Mouse (Mus musculus) ovary, postnatal 10 days (tissue): Measurements from ENCODE around the gene Gm14698.
"Not testable (repeated sequence)": the region's sequence is repeated elsewhere in the genome, so short reads cannot be mapped to it uniquely, and the experiment has no call there.

Experiments used
- DNase-seq: peaks from one replicate; pipeline ENCODE4 v3.0.0; 2022; ENCODE audit warnings: low spot score

Gene Gm14698

GRCm38 (mm10) chrX:68821059-68821458, at the start of gene Gm14698:
Gm14698 (plus strand) TSS chrX:68821093.
- not testable (repeated sequence) for DNase-seq

- not testable (repeated sequence) for DNase-seq
Observed at GRCm38 (mm10) chrX:68820449-68820848, 444 bp upstream of the Gm14698 start.

DNA sequence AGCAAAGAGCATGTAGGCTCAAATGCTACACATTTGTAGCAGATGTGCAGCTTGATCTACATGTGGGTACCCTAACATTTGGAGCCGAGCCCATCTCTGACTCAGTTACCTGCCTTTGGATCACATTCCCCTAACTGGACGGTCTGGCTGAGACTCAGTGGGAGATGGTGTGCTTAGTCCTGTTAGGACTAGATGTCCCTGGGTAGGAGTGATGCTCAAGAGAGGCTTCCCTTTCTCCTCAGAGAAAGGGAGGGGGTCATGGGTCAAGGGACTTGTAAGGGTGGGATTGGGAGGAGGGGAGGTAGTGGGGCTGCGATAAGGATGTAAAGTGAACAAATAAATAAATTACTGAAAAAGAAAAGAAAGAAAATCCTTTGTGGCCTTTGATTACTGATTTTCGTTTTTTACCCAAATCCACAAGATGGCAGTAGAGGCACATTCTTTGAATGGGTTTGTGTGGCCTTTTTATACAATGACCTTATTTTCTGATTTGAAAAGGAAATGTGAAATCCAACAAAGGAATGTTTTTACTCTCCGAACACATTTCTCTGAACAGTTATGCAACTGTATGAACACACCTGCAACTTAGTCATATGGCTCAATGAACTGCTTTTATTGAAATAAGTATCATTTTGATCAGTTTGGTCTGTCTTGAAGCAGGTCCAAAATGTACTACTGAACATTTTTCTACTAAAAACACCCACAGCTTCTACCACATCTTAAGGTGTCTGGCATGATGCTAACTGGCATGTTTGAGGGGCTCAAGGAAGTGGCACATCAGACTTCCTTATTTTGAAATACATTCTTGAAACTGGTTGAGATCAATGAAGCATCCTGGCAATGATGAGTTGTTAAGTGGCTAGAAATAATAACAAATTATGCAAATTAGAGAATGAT, 18.9 kb downstream of the Gm14698 start:
- DNase-seq = no peak

DNA sequence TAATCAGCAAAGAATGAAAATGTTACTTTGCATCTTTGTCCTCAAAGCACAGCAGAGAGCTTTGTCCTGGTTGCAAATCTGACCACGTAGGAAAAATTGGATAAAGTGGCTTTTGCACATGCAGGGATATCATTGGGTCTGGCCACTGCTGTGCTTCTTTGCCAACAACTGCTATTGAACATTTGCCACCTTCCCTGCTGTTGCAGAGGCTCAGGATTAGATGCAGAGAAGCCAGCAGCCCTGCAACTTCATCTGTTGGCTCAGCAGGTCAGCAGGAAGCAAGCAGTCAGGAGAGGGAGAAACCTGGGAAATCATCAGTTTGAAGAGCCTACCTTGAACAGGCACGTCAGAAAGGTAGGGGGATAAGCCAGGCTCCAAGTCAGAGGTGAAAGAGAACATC, 44.3 kb downstream of the Gm14698 start:
- no peak for DNase-seq
